Mouse (Mus musculus) adrenal gland, postnatal 25 days (tissue): Measurements from ENCODE around the gene Hbs1l. TPM values are rescaled to one million over a fixed set of nuclear protein-coding genes. Genes with fewer than 3 reads are reported as not detected.
"Not testable (repeated sequence)": the region's sequence is repeated elsewhere in the genome, so short reads cannot be mapped to it uniquely, and the experiment has no call there.

Experiments used
- DNase-seq: peaks from one replicate; pipeline ENCODE4 v3.0.0; 2021; ENCODE audit warnings: mixed read lengths
- total RNA-seq: library from RNA; stranded (reverse); gene quantifications from 2 replicates; pipeline ENCODE4 v1.2.3, GENCODE M21; 2021

Hbs1l gene
- total RNA-seq, 1 experiment from 2014 or later, result 74.7 TPM

- no peak for DNase-seq
These were observed 63.3 kb downstream of the Hbs1l start for GRCm38 (mm10) chr10:21359086-21359485.

- DNase-seq, result no peak
These were observed 66.1 kb downstream of the Hbs1l start for GRCm38 (mm10) chr10:21361871-21362270.

- DNase-seq, result no peak
These were observed 67.5 kb downstream of the Hbs1l start for GRCm38 (mm10) chr10:21363297-21363696.

GRCm38 (mm10) chr10:21364946-21365345, 69.2 kb downstream of the Hbs1l start:
- no peak for DNase-seq

DNA sequence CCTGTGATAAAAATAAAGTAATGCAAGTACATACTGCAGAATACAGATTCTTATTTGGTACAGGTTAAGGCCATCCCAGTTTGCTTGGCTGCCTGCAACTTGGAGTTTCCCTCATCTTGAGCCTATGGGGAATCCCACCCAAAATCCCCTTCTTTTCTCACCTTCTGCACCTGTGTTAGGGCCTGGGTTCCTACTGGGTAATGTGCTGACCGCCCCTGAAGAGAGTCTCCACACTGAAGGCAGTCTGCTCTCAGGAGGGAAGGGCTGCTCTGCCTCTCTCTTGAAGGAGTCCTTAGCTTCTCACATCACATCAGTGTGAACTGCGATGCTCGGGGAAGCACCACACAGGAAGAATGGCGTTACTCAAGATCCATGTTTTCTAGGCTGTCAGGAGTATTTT, 70.1 kb downstream of the Hbs1l start:
- no peak for DNase-seq

DNA sequence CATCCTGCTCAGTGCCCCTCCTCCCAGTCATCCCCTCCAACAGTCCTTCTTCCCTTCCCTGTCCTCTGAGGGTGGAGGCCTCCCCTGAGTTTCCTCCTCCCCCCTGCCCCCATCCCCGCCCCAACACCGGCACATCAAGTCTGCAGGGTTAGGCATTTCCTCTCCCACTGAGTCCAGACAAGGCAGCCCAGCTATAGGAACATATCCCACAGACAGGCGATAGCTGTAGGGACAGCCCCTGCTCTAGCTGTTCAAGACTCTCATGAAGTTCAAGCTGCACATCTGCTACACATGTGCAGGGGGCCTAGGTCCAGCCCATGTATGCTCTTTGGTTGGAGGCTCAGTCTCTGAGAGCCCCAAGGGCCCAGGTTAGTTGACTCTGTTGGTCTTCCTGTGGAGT, 70.7 kb downstream of the Hbs1l start:
- no peak for DNase-seq

- no peak for DNase-seq
These were observed 71.7 kb downstream of the Hbs1l start for GRCm38 (mm10) chr10:21367481-21367880.

DNA sequence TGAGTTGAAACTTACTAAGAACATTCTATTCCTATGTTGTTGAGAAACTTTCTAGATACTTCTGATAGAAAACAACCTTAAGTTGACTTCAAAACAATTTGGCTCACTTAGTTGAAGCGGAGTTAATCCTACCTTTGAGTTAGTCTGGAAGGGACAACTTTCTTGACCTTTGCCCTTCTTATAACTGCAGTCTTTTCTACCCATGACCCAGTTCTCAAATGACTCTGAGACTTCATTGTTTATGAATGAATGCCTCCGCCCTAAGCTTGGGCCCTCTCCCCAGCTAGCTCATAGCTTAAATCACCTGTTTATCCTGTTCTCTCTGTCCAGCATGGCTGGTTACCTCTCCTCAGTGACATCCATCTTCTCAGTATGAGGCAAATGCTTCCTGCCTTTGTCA, 73.8 kb downstream of the Hbs1l start:
- no peak for DNase-seq

DNA sequence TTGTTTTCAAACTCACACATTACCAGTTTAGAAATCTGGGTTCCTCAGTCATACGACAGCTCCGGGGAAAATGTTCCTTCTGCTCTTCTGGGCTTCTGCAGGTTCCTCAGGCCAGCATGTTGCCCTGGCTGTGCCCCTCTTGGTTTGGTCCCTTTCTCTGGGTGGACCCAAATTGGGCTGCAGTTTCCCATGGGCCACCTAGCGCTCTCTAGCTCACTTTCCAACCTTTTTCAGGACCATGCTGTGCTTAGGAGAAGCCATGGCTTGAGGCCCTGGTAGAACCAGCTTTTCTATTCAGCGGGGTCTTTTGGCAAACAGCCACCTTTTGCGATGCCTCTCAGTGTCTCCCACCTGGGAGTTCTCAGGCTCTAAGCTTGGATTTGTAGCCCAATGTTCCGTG, 76.5 kb downstream of the Hbs1l start:
- no peak for DNase-seq

DNA sequence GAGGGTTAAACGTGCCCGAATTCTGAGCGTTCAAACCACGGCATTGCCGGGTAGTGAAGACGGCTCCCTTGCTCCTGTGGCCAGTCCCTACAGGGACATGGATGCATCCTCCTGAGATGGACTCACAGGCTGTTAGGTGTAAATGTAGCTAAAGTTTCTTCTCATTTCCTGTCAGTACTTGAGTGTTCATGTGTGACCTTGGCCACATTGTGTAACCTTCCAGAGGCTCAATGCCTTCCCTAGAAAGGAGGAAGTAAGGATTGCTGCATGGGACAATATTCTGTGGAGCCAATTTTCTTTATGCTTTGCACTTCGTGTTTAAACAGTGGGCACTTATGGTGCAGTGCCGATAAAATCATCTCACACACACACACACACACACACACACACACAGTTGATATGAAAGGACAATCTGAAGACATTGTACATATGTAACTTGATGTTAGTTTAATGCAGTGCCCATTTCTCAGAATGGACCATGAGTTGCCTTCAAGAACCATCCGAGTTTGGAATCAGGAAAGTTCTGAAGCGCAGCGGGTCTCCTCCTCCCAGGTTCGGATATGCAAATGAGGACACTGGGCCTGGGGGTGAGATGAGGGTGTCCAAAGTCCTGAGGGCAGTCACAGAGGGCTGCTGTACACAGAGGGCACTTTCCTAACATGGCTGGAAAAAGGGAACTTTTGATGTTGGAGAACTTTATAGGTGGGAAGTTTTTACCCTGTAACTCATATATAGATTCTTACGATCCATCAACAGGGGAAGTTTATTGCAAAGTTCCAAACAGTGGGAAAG, 81.1 kb downstream of the Hbs1l start, which contains the start of gene Aldh8a1:
Gene Aldh8a1 (plus strand): TSS at position 610 of the 792 bp plus-strand sequence.
- DNase-seq, result no peak

DNA sequence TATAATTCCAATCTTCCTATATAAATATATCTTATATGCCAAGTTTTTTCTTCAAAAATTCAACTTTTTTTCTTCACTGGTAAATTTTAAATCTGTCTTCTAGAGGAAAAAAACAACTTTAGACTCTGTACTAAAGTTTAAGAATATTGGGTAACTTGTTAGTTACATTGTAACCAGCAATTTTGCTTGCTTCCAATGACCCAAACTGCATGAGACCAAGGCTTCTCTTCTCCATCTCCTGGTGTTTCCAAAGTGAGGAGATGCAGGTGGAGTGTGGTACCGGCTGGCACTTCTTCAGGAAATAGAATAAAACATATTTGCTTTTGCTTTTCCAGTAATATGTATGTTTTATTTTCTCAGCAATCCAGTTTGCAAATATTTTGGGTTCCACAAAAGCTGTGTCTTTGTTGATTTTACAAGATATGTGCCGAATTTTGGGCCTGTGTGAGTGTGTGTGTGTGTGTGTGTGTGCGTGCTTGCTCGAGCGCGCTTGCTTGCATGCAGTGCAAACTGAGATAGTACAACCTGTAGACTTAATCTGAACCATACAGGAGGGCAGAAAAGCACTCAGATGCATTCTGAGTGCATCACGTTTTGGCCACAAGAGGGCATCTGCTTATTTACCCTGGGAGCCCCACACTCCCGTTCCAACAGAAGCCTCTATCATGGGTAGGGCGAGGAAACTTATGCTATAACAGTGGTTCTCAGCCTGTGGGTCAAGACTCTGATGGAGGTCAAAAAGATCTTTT, 82.6 kb downstream of the Hbs1l start:
- no peak for DNase-seq

DNA sequence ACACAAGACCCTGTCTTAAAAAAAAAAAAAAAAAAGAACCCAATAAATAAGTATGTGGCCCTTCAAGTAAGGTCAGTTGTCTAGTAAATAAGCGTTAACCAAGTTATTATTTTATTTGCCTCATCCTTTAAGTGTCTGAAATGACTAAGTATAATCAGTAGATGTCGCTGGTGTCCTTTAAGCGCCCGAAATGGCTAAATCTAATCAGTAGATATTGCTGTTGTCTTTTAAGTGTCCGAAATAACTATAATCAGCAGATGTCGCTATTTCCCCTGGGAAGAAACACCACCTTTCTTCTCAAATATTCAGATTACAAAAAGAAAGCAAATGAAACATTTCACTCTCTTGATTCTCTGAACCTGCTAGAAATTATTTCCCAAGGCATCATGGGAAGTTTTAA, 87.1 kb downstream of the Hbs1l start:
- DNase-seq, result no peak

- DNase-seq, result no peak
These were observed 89.4 kb downstream of the Hbs1l start for GRCm38 (mm10) chr10:21385111-21385663.

DNA sequence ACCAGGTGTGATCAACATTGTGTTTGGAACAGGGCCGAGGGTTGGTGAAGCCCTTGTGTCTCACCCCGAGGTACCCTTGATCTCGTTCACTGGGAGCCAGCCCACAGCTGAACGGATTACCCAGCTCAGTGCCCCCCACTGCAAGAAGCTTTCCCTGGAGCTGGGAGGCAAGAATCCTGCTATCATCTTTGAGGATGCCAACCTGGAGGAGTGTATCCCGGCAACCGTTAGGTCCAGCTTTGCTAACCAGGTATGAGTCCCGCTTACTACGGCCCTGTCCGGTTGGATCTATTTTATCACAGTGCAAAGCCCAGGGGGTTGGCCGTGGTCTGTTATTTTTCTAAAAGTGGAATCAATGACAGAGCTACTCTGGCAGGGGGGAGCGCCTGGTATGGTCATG, 93.3 kb downstream of the Hbs1l start:
- no peak for DNase-seq

GRCm38 (mm10) chr10:21390440-21390839, 94.7 kb downstream of the Hbs1l start:
- DNase-seq, result no peak

DNA sequence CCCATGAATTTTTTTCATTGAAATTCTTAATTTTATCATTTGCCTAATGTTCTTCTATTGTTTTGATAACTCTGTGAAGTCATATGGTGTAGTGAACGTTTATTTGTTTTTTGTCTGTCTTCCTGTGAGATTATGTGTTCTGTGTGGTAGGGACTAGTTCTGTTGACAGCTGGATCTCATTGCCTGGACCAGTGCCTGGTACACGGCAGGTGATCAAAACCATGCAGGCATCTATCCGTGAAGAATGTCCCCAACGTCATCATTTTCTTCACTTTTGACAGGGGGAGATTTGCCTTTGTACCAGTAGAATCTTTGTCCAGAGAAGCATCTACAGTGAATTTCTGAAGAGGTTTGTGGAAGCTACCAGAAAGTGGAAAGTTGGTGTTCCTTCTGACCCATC, 95.5 kb downstream of the Hbs1l start:
- DNase-seq, result no peak

GRCm38 (mm10) chr10:21393390-21393789, 97.6 kb downstream of the Hbs1l start:
- DNase-seq, result no peak

- DNase-seq, result no peak
These were observed 99.8 kb downstream of the Hbs1l start for GRCm38 (mm10) chr10:21395426-21396139.

- DNase-seq, result not testable (repeated sequence)
These were observed 103.2 kb downstream of the Hbs1l start for GRCm38 (mm10) chr10:21398873-21399425.

DNA sequence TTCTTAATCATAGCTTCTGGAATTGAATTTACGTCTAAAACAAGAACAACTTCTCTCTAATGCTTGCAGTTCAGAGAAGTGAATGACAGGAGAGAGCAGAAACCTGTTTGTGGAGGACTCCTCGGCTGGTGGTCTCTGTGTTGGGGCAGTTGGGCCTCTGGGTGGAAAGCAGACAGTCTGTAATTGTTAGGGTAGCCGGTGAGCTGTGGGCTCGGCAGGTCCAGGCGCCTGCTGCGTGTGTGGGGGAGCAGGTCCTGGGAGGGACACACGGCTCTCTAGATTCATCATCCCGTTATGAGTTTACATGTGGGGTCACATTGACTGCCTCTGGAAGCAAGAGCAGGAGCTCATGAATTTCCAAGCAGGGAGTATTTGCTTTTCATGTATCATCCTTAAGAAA, 103.8 kb downstream of the Hbs1l start:
- no peak for DNase-seq

DNA sequence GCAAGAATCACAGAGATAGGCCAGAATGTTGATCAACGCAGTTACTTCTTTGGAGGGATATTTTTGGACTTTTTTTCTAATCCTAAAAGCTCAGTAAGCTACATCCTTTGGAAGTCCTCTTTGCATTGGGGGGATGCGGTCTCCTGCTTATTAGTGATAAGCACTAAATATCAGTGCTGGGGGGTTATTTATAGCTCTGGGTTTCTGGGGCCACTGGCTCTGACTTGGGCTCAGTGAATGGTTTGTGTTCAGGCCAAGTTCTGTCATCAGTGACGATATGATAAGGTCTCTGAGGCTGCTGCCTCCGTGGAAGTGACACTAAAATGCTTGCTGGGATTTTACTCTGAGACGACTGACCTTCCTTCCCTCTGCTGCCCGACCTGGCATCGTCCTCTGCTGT, 104.3 kb downstream of the Hbs1l start:
- DNase-seq, result no peak

DNA sequence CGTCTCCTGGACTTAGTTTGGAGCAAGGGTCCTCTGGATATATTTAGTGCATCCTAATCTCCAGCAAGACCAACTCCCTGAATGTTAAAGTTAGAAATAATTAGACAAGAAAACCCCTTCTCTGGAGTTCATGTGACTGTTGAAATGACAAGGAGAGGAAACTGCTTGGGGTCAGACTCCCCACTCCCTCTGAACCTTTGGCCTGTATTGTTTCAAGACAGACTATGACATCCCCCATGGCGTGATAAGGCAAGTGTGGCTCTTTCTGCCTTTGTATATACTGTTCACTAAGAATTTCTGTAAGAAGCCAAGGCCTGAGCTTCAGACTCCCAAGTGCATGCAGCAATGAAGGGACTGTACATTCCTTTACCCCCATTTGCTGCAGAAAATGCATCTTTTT, 104.7 kb downstream of the Hbs1l start:
- no peak for DNase-seq
